Mouse (Mus musculus): Measurements from ENCODE around the gene Mfsd2a. TPM values are rescaled to one million over a fixed set of nuclear protein-coding genes. Genes with fewer than 3 reads are reported as not detected.

Mfsd2a gene
- polyA plus RNA-seq, 1 experiment from 2014 or later, result 4.0 TPM

GRCm38 (mm10) chr4:122974976-122975520 lies 14.1 kb upstream of the Mfsd2a start:
- no peaks in the 10 kb centered on the region for H3K36me3 ChIP-seq
- WGBS, result 45% methylated on average over 5 of the region's 5 CpGs
- no peaks in the 10 kb centered on the region for H3K9me3 ChIP-seq (replicated peaks)
- no peak overlapping the region for H3K9ac ChIP-seq
- H3K4me1 ChIP-seq, result peaks cover 7% of the 10 kb centered on the region; the same call in 1 of the 2 replicates
- no peak overlapping the region for H3K27ac ChIP-seq
- no peak overlapping the region for H3K4me3 ChIP-seq (replicated peaks)
- no peak overlapping the region for H3K4me2 ChIP-seq
- peak; percentile 77; the same call in 1 of the 2 replicates for ATAC-seq (replicated peaks; ENCODE audit: low FRiP score)
- 0 out of 2 replicates have a peak, but pooled peaks cover 2% of the 10 kb centered on the region for H3K27me3 ChIP-seq

- H3K4me3 ChIP-seq (replicated peaks), result no peak overlapping the region
- peaks cover 7% of the 10 kb centered on the region; the same call in 1 of the 2 replicates for H3K4me1 ChIP-seq
- 0 out of 2 replicates have a peak, but pooled peaks cover 2% of the 10 kb centered on the region for H3K27me3 ChIP-seq
- WGBS, result 69% methylated on average over 8 of the region's 8 CpGs
- ATAC-seq (replicated peaks; ENCODE audit: low FRiP score), result no peak
- no peak overlapping the region for H3K27ac ChIP-seq
- no peak overlapping the region for H3K9ac ChIP-seq
- no peaks in the 10 kb centered on the region for H3K36me3 ChIP-seq
- no peaks in the 10 kb centered on the region for H3K9me3 ChIP-seq (replicated peaks)
- H3K4me2 ChIP-seq, result no peak overlapping the region
These were observed 11.1 kb upstream of the Mfsd2a start for GRCm38 (mm10) chr4:122972056-122972455.

- ATAC-seq (replicated peaks; ENCODE audit: low FRiP score), result no peak
- H3K27me3 ChIP-seq, result 0 out of 2 replicates have a peak, but pooled peaks cover 2% of the 10 kb centered on the region
- WGBS, result 81% methylated on average over 4 of the region's 4 CpGs
These were observed 10.7 kb upstream of the Mfsd2a start for GRCm38 (mm10) chr4:122971646-122972045.

GRCm38 (mm10) chr4:122971191-122971590 lies 10.2 kb upstream of the Mfsd2a start:
- Histone ChIP-seq H3K4me1 (peaks cover 7% of the 10 kb centered on the region; the same call in 1 of the 2 replicates), H3K4me3 (replicated peaks) (no peak overlapping the region), H3K9ac (no peak overlapping the region), H3K4me2 (no peak overlapping the region), H3K9me3 (replicated peaks) (no peaks in the 10 kb centered on the region), H3K27me3 (0 out of 2 replicates have a peak, but pooled peaks cover 2% of the 10 kb centered on the region), H3K27ac (no peak overlapping the region), H3K36me3 (no peaks in the 10 kb centered on the region)
- 78% methylated on average over 4 of the region's 4 CpGs for WGBS
- no peak for ATAC-seq (replicated peaks; ENCODE audit: low FRiP score)

More at GRCm38 (mm10) chr4:122971646-122972045, 10.7 kb upstream of the Mfsd2a start:
- Histone ChIP-seq H3K36me3 (no peaks in the 10 kb centered on the region), H3K27ac (no peak overlapping the region), H3K9me3 (replicated peaks) (no peaks in the 10 kb centered on the region), H3K4me1 (peaks cover 7% of the 10 kb centered on the region; the same call in 1 of the 2 replicates), H3K4me3 (replicated peaks) (no peak overlapping the region), H3K4me2 (no peak overlapping the region), H3K9ac (no peak overlapping the region)

GRCm38 (mm10) chr4:122968106-122968505 lies 7.1 kb upstream of the Mfsd2a start:
- Histone ChIP-seq H3K4me3 (replicated peaks) (no peak overlapping the region), H3K9me3 (replicated peaks) (no peaks in the 10 kb centered on the region), H3K27ac (no peak overlapping the region), H3K36me3 (no peaks in the 10 kb centered on the region), H3K4me1 (no peaks in the 10 kb centered on the region), H3K4me2 (no peak overlapping the region), H3K9ac (no peak overlapping the region), H3K27me3 (0 out of 2 replicates have a peak, but pooled peaks cover 2% of the 10 kb centered on the region)
- no peak for ATAC-seq (replicated peaks; ENCODE audit: low FRiP score)
- 88% methylated on average over 4 of the region's 4 CpGs for WGBS

GRCm38 (mm10) chr4:122962751-122963150 lies 1.8 kb upstream of the Mfsd2a start:
- H3K27ac ChIP-seq, result no peak overlapping the region
- ATAC-seq (replicated peaks; ENCODE audit: low FRiP score), result no peak
- WGBS, result 55% methylated on average over 8 of the region's 8 CpGs
- peaks cover 45% of the 10 kb centered on the region for H3K4me1 ChIP-seq
- peaks cover 32% of the 10 kb centered on the region for H3K27me3 ChIP-seq
- no peaks in the 10 kb centered on the region for H3K9me3 ChIP-seq (replicated peaks)
- H3K4me2 ChIP-seq, result no peak overlapping the region
- H3K4me3 ChIP-seq (replicated peaks), result no peak overlapping the region
- H3K36me3 ChIP-seq, result no peaks in the 10 kb centered on the region
- H3K9ac ChIP-seq, result no peak overlapping the region

GRCm38 (mm10) chr4:122961589-122961988 lies 601 bp upstream of the Mfsd2a start:
- H3K4me2 ChIP-seq, result peak overlapping the region; percentile 99
- peak overlapping the region; percentile 58 for H3K4me3 ChIP-seq (replicated peaks)
- H3K9me3 ChIP-seq (replicated peaks), result no peaks in the 10 kb centered on the region
- H3K27me3 ChIP-seq, result peaks cover 32% of the 10 kb centered on the region
- no peak for ATAC-seq (replicated peaks; ENCODE audit: low FRiP score)
- H3K4me1 ChIP-seq, result peaks cover 45% of the 10 kb centered on the region
- no peak overlapping the region for H3K27ac ChIP-seq
- H3K9ac ChIP-seq, result peak overlapping the region; percentile 48; the same call in 1 of the 2 replicates
- 27% methylated on average over 6 of the region's 6 CpGs for WGBS
- no peaks in the 10 kb centered on the region for H3K36me3 ChIP-seq

- ATAC-seq (replicated peaks; ENCODE audit: low FRiP score), result peak; percentile 46
- Histone ChIP-seq H3K9me3 (replicated peaks) (no peaks in the 10 kb centered on the region), H3K4me3 (replicated peaks) (peak overlapping the region; percentile 58), H3K9ac (peak overlapping the region; percentile 48), H3K4me2 (peak overlapping the region; percentile 99), H3K4me1 (peaks cover 53% of the 10 kb centered on the region), H3K27me3 (peaks cover 32% of the 10 kb centered on the region), H3K27ac (0 out of 2 replicates have a peak overlapping the region, but pooled peaks have one; percentile 15), H3K36me3 (no peaks in the 10 kb centered on the region)
- under 1% methylated on average over 43 of the region's 43 CpGs for WGBS
These were observed 478 bp downstream of the Mfsd2a start for GRCm38 (mm10) chr4:122960321-122961099.

GRCm38 (mm10) chr4:122959816-122960215 lies 1.2 kb downstream of the Mfsd2a start:
- WGBS, result 8% methylated on average over 8 of the region's 8 CpGs

GRCm38 (mm10) chr4:122958491-122959031 lies 2.4 kb downstream of the Mfsd2a start:
- ATAC-seq (replicated peaks; ENCODE audit: low FRiP score), result no peak
- Histone ChIP-seq H3K4me3 (replicated peaks) (no peak overlapping the region), H3K4me1 (peaks cover 64% of the 10 kb centered on the region), H3K9ac (no peak overlapping the region), H3K27ac (no peak overlapping the region), H3K36me3 (no peaks in the 10 kb centered on the region), H3K9me3 (replicated peaks) (no peaks in the 10 kb centered on the region), H3K27me3 (peaks cover 32% of the 10 kb centered on the region), H3K4me2 (no peak overlapping the region)
- WGBS, result 91% methylated on average over 6 of the region's 6 CpGs

More at GRCm38 (mm10) chr4:122959816-122960215, 1.2 kb downstream of the Mfsd2a start:
- no peak for ATAC-seq (replicated peaks; ENCODE audit: low FRiP score)
- 0 out of 2 replicates have a peak overlapping the region, but pooled peaks have one; percentile 48 for H3K9ac ChIP-seq
- no peaks in the 10 kb centered on the region for H3K36me3 ChIP-seq
- peaks cover 60% of the 10 kb centered on the region for H3K4me1 ChIP-seq
- peaks cover 32% of the 10 kb centered on the region for H3K27me3 ChIP-seq
- peak overlapping the region; percentile 58 for H3K4me3 ChIP-seq (replicated peaks)
- H3K9me3 ChIP-seq (replicated peaks), result no peaks in the 10 kb centered on the region
- H3K27ac ChIP-seq, result 0 out of 2 replicates have a peak overlapping the region, but pooled peaks have one; percentile 0
- H3K4me2 ChIP-seq, result peak overlapping the region; percentile 99

GRCm38 (mm10) chr4:122956301-122956700 lies 4.7 kb downstream of the Mfsd2a start:
- Histone ChIP-seq H3K4me2 (no peak overlapping the region), H3K36me3 (peaks cover 2% of the 10 kb centered on the region; the same call in 1 of the 2 replicates), H3K9ac (no peak overlapping the region), H3K27ac (no peak overlapping the region), H3K4me3 (replicated peaks) (no peak overlapping the region), H3K4me1 (peaks cover 52% of the 10 kb centered on the region), H3K27me3 (peaks cover 20% of the 10 kb centered on the region), H3K9me3 (replicated peaks) (no peaks in the 10 kb centered on the region)
- no peak for ATAC-seq (replicated peaks; ENCODE audit: low FRiP score)
- WGBS, result 78% methylated on average over 5 of the region's 6 CpGs
